Mouse (Mus musculus): ENCODE data around the gene Phex.
A peak's percentile ranks its signal among the peaks of the same experiment; 100 is the strongest.

The Phex gene

DNA sequence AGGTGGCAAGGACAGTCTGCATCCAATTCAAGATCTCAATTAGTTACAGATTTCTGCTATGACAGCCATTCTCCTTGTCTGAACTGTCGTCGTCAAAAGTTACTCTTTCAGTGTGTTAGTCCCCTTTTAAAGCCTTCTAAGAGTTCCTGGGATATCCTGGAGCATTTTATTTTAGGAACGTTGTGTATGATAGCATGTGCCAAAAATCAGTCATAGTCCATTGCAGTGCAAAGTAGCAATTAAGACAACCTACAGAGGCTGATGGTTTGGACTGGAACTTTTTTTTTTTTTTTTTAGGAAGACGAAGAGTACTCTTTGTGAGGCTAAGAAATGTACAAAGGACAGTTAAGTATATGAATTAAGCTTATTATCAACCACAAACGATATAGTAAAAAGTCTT lies at the start of gene Phex:
Gene Phex, minus strand, starts transcription at position 101 of the 400 bp plus-strand sequence.
- DNase-seq (ENCODE audit: extremely low spot score, low spot score): no peak

GRCm38 (mm10) chrX:157462716-157463115 lies 47.6 kb upstream of the Phex start:
- DNase-seq (ENCODE audit: extremely low spot score, low spot score): no peak

- peak; percentile 42 for DNase-seq (ENCODE audit: extremely low spot score, low spot score)
Measured at GRCm38 (mm10) chrX:157454430-157454829, 39.3 kb upstream of the Phex start.

- no peak for DNase-seq (ENCODE audit: extremely low spot score, low spot score)
Measured at GRCm38 (mm10) chrX:157449000-157449399, 33.9 kb upstream of the Phex start.

DNA sequence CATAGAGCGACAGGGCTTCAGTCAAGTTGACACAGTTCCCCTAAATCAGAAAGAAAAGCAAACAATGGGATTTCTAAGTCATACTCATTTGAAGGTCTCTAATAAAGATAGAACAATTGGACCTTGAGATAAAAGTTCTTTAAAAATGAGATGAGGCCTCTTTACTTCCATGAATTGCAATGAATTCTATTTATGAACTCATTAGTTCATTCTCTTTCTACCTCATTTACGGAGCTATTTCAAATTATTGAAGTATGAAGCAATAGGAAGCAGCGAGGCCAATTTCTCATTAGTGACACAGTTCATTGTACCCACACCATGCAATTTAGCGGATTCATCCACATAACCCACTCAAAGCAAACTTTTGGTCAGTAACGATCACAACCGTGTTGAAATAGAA lies 32.3 kb upstream of the Phex start:
- DNase-seq (ENCODE audit: extremely low spot score, low spot score): no peak

DNA sequence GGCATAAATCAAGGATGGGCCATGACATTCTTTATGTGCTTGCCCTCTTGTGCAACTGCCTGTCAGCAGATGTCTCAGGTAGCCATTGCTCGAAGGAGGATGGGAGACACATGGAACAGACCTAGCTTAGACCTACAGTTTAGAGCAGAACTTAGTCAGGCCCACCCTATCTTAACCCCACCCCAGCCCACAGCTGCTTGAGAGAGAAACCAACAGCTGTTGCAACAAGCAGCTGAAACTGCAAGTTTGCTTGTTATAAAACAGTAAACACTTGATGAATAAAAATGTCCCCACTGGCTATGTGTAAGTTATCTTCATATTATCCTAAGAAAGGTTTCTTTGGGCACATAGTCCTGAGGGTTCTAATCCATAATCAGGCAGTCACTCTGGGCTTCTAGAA lies 19.7 kb upstream of the Phex start:
- DNase-seq (ENCODE audit: extremely low spot score, low spot score): no peak

DNA sequence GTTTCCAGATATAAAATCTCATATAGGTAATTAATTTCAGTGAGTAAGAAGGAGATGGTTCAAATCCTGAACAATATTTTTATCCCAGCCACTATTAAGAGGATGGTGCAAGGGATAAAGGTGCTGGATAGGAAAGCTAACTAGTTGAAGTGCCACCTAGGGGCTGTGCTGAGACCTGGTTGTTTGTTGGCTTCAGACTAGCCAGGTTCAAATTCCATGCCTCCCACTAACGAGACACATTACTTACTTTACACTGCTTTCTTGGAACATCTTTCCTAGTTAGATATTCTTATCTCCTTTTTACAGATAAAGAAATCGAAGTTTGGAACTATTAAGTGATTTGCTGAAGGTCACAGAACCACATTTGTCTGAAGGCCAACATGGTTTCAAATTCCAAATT lies 4.3 kb upstream of the Phex start:
- no peak for DNase-seq (ENCODE audit: extremely low spot score, low spot score)

DNA sequence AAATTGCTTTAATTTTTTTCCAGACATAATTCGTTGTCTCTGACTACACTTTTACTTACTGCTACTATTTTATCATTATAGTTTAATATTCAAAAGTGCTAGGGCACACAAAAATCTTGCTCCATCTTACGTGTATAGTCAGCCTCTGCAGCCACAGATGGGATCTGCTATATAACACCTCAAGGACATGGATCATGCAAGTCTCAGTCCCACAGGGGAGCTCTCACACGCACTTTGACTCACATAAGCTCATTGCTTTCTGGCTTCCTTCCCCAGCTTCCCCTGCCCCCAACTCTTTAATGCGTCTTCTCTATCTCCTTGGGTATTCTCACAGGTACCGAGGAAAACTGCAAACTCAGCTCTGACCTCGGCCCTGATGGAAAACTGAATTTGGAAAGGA lies 10.2 kb downstream of the Phex start:
- DNase-seq (ENCODE audit: extremely low spot score, low spot score): no peak

GRCm38 (mm10) chrX:157391241-157391640 lies 23.9 kb downstream of the Phex start:
- no peak for DNase-seq (ENCODE audit: extremely low spot score, low spot score)

DNA sequence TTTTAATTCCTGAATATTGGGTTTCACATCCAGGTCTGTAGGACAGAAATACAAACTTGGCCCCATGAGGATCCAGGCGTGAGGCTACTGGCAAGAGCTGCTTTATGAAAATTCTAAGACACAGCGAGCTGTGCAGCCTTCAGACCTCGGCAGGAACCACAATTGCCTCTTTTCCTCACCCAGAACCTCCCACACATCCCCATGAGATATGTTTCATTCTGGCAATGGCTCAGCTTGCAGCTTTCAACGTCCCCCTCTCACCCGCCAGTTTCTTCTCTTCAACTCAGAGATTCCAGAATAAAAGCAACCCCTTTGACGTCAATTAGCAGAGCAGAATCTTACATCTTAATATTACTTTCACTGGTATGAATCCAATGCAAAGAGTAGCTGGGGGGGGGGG lies 25.0 kb downstream of the Phex start:
- no peak for DNase-seq (ENCODE audit: extremely low spot score, low spot score)

DNA sequence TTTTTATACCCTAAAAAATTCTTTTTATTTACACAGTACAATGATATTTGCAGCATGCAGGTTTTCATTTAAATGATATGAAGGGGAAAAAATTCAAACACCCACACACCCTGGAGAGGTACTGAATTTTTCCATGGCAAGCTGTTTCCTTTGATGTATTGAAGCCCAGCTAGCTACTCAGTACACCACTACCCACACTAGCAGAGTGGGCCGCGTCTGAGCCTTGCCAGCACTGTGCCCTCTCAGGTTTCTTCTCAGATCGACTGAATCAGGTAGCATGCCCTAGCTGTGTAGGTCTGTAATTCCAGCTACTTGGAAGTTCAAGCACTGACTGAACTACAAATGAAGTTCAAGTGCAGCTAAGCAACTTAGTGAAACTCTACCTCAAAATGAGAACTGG lies 26.7 kb downstream of the Phex start:
- DNase-seq (ENCODE audit: extremely low spot score, low spot score): no peak

DNA sequence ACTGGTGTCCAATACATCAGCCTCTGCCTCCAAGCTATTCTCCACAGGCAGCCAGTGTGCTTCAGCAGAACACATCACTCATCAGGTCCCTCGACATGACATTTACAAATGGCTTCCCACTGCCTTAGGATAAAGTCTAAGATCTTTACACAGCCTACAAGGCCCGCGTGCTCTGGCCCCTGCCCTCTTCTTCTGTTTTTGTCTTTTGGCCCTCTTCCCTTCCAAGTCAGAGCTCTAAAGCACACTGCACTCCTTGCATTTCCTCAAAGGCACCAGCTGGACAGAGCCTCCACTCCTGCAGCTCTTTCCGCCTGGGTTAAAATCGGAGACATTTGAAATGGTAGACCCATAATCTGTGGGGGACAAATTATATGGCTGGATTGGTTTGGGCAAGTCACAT lies 28.1 kb downstream of the Phex start:
- DNase-seq (ENCODE audit: extremely low spot score, low spot score): no peak

DNA sequence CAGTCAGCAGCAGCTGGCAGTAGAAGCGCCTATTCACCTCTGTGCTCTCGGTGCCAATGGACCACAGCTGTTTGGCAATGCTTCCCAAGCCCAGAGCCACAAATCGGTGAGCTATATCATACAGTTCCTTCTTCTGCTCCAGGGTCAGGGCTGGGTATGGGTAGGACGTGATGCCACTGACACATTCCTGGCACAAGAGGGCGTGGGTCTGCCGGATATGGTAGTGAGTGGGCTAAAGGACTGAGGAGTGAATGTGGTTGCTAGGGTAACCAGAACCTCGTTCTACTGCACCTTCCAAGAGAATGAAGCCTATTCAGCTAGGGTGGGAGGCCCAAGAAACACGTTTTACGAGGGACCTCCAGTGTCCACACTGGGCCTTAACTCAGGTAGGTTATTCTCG lies 36.3 kb downstream of the Phex start:
- no peak for DNase-seq (ENCODE audit: extremely low spot score, low spot score)

GRCm38 (mm10) chrX:157377456-157377855 lies 37.7 kb downstream of the Phex start:
- DNase-seq (ENCODE audit: extremely low spot score, low spot score): no peak

GRCm38 (mm10) chrX:157373873-157374272 lies 41.2 kb downstream of the Phex start:
- no peak for DNase-seq (ENCODE audit: extremely low spot score, low spot score)

GRCm38 (mm10) chrX:157369166-157369565 lies 45.9 kb downstream of the Phex start:
- DNase-seq (ENCODE audit: extremely low spot score, low spot score): no peak

- DNase-seq (ENCODE audit: extremely low spot score, low spot score): no peak
Measured at GRCm38 (mm10) chrX:157355521-157355920, 59.6 kb downstream of the Phex start.

GRCm38 (mm10) chrX:157346201-157346600 lies 68.9 kb downstream of the Phex start:
- no peak for DNase-seq (ENCODE audit: extremely low spot score, low spot score)

- DNase-seq (ENCODE audit: extremely low spot score, low spot score): no peak
Measured at GRCm38 (mm10) chrX:157334726-157335125, 80.4 kb downstream of the Phex start.

DNA sequence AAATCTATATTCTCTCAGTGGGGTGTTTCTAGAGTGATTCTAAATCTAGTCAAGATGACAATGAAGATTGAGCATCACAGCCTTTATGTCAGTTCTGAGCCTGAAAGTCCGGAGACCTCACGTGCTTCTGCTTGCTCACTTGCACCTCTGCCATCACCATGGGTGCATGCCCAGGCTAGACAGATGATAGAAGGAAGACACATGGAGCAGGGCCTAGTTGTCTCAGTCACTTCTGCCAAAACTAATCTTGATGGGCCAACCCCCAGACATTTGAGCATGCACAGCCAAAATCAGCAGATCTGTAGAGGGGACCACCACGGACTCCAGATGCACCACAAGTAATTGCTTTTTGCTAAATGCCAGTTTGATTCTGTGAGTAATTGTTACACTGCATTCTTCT lies 85.3 kb downstream of the Phex start:
- no peak for DNase-seq (ENCODE audit: extremely low spot score, low spot score)

GRCm38 (mm10) chrX:157328396-157328795 lies 86.7 kb downstream of the Phex start:
- DNase-seq (ENCODE audit: extremely low spot score, low spot score): no peak

DNA sequence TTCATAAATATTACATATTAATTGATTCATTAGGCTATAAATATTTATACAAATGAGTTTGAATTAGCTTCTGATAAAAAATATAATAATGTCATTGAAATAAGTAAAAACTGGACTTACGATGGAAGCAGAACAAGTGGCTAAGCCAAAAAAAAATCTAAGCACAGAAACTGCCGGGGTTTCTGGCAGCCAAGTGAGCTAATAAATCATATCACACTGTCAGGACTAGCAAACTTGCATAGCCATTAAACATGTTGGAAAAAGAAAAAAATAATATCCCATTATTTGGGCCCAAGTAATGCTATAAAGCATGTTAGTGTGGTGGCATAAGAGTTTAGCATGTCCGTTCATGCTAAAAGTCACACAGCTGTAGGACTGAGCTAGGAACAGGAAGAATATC lies 87.4 kb downstream of the Phex start:
- DNase-seq (ENCODE audit: extremely low spot score, low spot score): no peak

GRCm38 (mm10) chrX:157324396-157324795 lies 90.7 kb downstream of the Phex start:
- no peak for DNase-seq (ENCODE audit: extremely low spot score, low spot score)

DNA sequence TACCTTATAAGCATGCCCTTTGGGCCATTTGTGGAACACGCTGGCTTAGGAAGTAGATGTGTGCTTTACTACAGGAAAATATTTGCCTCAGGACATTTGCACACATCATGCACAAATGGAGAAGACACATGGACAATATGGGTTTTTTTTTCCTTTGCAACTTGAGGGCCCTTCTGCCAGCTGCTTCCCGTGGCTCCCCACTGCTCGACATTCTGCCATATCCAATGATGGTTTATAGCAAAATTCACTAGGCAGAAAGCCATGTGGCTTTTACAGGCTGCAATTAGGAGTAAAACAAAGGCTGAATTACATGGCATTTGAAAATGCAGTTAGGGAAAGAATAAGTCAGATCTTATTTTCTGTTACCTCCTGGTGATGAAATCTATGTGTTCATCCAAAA lies 104.8 kb downstream of the Phex start:
- no peak for DNase-seq (ENCODE audit: extremely low spot score, low spot score)
